Mouse (Mus musculus): ENCODE measurements around the gene Hs2st1. TPM values are rescaled to one million over a fixed set of nuclear protein-coding genes. Genes with fewer than 3 reads are reported as not detected.

Hs2st1 gene
- polyA plus RNA-seq, 1 experiment = 7.8 TPM

DNA sequence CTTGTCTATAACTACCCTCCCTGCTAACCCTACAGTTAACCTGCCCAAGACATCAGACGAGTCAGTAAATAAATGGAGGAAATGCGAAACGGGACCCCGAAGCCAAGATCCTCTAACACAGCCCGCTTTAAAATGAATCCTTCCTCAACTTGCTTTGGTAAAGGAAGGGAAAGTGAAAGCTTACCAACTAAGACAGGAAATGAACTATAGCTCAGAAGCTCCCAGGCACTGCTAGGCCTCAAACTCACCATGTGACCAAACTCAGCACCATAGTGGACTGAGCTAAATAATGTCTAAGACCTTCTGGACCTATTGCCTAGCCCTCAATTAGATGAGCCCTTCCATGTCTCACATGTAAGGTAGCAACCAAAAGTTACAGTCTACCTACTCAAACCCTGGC is 168.7 kb downstream of the Hs2st1 start:
- Histone ChIP-seq H3K4me3 (ENCODE audit: control insufficient read depth, insufficient read depth, low read length) (no peak overlapping the region), H3K36me3 (ENCODE audit: control insufficient read depth, insufficient read depth, low read length) (no peaks in the 10 kb centered on the region), H3K27me3 (ENCODE audit: control insufficient read depth, insufficient read depth, low read length) (no peaks in the 10 kb centered on the region), H3K27ac (ENCODE audit: control insufficient read depth, insufficient read depth, low read length) (no peak overlapping the region), H3K4me1 (replicated peaks; ENCODE audit: control insufficient read depth, insufficient read depth, low read length) (peaks cover 14% of the 10 kb centered on the region)
- no peak for DNase-seq
- TF ChIP-seq CTCF (IDR thresholded peaks at IDR 0.05; ENCODE audit: borderline replicate concordance, control insufficient read depth, extremely low read depth, insufficient read depth, low read length, poor library complexity) = no peak
- no peak for TF ChIP-seq POLR2A (IDR thresholded peaks at IDR 0.05; ENCODE audit: control insufficient read depth, extremely low read depth, insufficient read depth, low read length, poor library complexity)
- WGBS = 61% methylated on average over 5 of the region's 5 CpGs

DNA sequence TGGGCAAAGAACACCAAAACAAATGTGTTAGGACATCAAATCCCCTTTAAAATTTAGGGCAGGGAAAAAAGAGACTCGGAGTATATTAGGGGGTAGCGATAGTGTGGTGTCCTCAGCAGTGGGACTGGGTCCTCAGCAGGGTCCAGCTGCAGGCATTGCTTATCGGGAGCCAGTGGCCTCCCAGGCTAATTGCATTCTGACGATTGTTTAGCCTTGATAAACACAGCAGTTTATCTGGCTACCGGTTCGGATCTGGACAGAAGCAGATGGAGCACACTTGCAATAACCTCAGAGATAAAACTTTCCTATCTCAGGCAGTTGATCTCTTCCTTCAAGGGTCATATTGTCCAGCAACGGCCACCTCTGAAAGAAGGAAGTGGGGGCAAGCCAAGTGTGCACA is 169.1 kb downstream of the Hs2st1 start:
- Histone ChIP-seq H3K27ac (ENCODE audit: control insufficient read depth, insufficient read depth, low read length) (no peak overlapping the region), H3K36me3 (ENCODE audit: control insufficient read depth, insufficient read depth, low read length) (no peaks in the 10 kb centered on the region), H3K4me3 (ENCODE audit: control insufficient read depth, insufficient read depth, low read length) (no peak overlapping the region), H3K27me3 (ENCODE audit: control insufficient read depth, insufficient read depth, low read length) (no peaks in the 10 kb centered on the region), H3K4me1 (replicated peaks; ENCODE audit: control insufficient read depth, insufficient read depth, low read length) (peaks cover 14% of the 10 kb centered on the region)
- TF ChIP-seq CTCF (IDR thresholded peaks at IDR 0.05; ENCODE audit: borderline replicate concordance, control insufficient read depth, extremely low read depth, insufficient read depth, low read length, poor library complexity) (no peak), POLR2A (IDR thresholded peaks at IDR 0.05; ENCODE audit: control insufficient read depth, extremely low read depth, insufficient read depth, low read length, poor library complexity) (no peak)
- 84% methylated on average over 7 of the region's 7 CpGs for WGBS
- no peak for DNase-seq

DNA sequence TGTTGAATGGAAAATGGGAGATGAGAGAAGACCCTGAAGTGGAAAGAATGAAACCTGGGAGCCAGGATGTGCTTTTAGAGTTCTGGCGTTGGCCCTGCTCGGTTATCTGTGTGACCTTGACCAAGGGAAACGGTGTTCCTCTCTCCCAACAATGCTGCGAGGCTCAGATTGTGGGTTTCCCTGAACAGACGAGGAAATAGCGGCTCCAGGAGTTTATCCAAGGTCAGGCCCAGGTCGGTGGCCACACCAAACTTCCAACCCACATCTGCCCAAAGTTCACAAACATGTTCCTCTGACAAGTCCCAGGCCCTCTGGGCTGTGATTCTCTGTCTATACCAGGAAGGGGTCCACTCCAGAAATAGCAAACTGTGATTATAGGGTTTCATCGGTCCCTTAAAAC is 169.6 kb downstream of the Hs2st1 start:
- no peak for DNase-seq
- Histone ChIP-seq H3K27me3 (ENCODE audit: control insufficient read depth, insufficient read depth, low read length) (no peaks in the 10 kb centered on the region), H3K27ac (ENCODE audit: control insufficient read depth, insufficient read depth, low read length) (no peak overlapping the region), H3K4me3 (ENCODE audit: control insufficient read depth, insufficient read depth, low read length) (no peak overlapping the region), H3K4me1 (replicated peaks; ENCODE audit: control insufficient read depth, insufficient read depth, low read length) (peaks cover 14% of the 10 kb centered on the region), H3K36me3 (ENCODE audit: control insufficient read depth, insufficient read depth, low read length) (no peaks in the 10 kb centered on the region)
- WGBS = 91% methylated on average over 8 of the region's 8 CpGs
- TF ChIP-seq POLR2A (IDR thresholded peaks at IDR 0.05; ENCODE audit: control insufficient read depth, extremely low read depth, insufficient read depth, low read length, poor library complexity) = no peak
- no peak for TF ChIP-seq CTCF (IDR thresholded peaks at IDR 0.05; ENCODE audit: borderline replicate concordance, control insufficient read depth, extremely low read depth, insufficient read depth, low read length, poor library complexity)

DNA sequence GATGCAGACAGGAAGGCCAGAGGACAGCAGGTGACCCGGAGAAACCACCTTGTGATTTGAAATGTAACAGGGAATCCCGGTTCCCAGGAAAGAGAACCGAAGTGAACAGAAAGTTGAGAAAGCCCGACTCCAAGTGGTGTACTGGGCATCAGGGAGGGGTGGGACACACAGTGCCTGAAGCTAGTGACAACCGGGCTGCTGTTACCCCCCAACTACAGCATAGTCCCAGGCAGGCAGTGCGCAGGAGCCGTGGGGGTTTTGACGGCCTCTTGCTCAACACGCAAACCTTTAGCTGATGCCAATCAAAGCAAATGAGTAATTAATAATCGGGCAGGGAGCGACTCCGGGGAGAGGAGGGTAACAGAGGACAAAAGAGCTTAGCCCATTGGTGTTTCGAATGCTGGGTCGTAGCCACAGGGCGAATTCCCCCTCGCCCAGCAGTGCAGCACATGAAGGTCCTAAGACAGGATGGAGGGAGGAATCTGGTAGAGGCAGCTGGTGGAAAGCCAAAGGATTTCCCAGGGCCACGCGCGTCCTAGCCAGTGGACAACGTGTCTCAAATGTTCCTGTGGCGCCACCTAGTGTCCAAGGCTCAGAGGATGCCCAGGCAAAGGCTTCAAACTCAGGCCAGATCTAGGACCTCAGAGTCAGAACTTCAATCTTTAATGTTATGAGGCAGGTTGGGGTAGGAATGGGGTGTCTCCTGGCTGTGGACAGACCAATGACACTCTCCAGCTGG is 170.5 kb downstream of the Hs2st1 start:
- DNase-seq = peak; percentile 80
- H3K4me1 ChIP-seq (replicated peaks; ENCODE audit: control insufficient read depth, insufficient read depth, low read length) = peaks cover 14% of the 10 kb centered on the region
- no peaks in the 10 kb centered on the region for H3K36me3 ChIP-seq (ENCODE audit: control insufficient read depth, insufficient read depth, low read length)
- H3K27ac ChIP-seq (ENCODE audit: control insufficient read depth, insufficient read depth, low read length) = no peak overlapping the region
- H3K4me3 ChIP-seq (ENCODE audit: control insufficient read depth, insufficient read depth, low read length) = no peak overlapping the region
- TF ChIP-seq CTCF (IDR thresholded peaks at IDR 0.05; ENCODE audit: borderline replicate concordance, control insufficient read depth, extremely low read depth, insufficient read depth, low read length, poor library complexity) (peak; percentile 90), POLR2A (IDR thresholded peaks at IDR 0.05; ENCODE audit: control insufficient read depth, extremely low read depth, insufficient read depth, low read length, poor library complexity) (no peak)
- WGBS = 57% methylated on average over 21 of the region's 21 CpGs
- H3K27me3 ChIP-seq (ENCODE audit: control insufficient read depth, insufficient read depth, low read length) = no peaks in the 10 kb centered on the region

DNA sequence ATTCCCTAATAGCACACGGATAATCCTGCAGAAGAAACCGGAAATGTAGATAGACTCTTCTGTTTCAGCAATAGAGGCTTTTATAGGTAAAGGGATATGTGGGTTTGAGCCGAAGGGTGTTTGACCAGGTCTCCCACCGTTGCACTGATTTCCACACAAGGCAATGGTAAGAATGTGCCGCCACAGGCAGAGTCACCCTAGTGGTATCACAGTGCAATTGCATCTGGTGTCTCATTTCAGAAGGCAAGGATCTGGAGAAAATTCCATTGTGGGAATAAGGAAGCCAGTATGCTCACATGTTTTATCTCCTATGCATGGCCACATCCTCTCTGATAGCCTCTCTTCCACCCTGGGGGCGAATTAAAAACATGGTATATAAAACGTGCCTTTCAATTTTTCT is 171.8 kb downstream of the Hs2st1 start:
- H3K27me3 ChIP-seq (ENCODE audit: control insufficient read depth, insufficient read depth, low read length) = no peaks in the 10 kb centered on the region
- no peak overlapping the region for H3K4me3 ChIP-seq (ENCODE audit: control insufficient read depth, insufficient read depth, low read length)
- H3K36me3 ChIP-seq (ENCODE audit: control insufficient read depth, insufficient read depth, low read length) = no peaks in the 10 kb centered on the region
- no peak overlapping the region for H3K27ac ChIP-seq (ENCODE audit: control insufficient read depth, insufficient read depth, low read length)
- TF ChIP-seq CTCF (IDR thresholded peaks at IDR 0.05; ENCODE audit: borderline replicate concordance, control insufficient read depth, extremely low read depth, insufficient read depth, low read length, poor library complexity) (no peak), POLR2A (IDR thresholded peaks at IDR 0.05; ENCODE audit: control insufficient read depth, extremely low read depth, insufficient read depth, low read length, poor library complexity) (no peak)
- no peak for DNase-seq
- peaks cover 14% of the 10 kb centered on the region for H3K4me1 ChIP-seq (replicated peaks; ENCODE audit: control insufficient read depth, insufficient read depth, low read length)
- WGBS = 89% methylated on average over 7 of the region's 7 CpGs

DNA sequence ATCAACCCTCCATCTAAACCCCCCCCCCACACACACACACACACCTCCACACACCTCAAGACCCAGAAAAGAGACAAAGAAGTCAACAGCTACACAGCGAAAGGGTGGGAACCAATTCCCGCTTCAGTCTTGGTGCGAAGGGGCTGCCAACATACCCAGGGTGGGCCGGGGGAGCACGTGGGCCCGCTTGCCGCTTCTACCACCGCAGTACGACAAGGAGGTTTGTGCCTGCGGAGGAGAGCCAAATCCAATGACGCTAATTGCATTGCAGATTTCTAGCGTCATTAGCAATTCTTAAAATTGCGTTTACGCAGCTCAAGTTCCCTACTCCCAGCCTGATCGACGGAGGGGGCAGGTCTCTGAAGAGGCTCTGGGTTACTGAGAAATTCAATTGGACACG is 173.5 kb downstream of the Hs2st1 start:
- Histone ChIP-seq H3K27ac (ENCODE audit: control insufficient read depth, insufficient read depth, low read length) (no peak overlapping the region), H3K4me3 (ENCODE audit: control insufficient read depth, insufficient read depth, low read length) (no peak overlapping the region), H3K27me3 (ENCODE audit: control insufficient read depth, insufficient read depth, low read length) (no peaks in the 10 kb centered on the region), H3K36me3 (ENCODE audit: control insufficient read depth, insufficient read depth, low read length) (no peaks in the 10 kb centered on the region), H3K4me1 (replicated peaks; ENCODE audit: control insufficient read depth, insufficient read depth, low read length) (peaks cover 5% of the 10 kb centered on the region)
- DNase-seq = no peak
- TF ChIP-seq POLR2A (IDR thresholded peaks at IDR 0.05; ENCODE audit: control insufficient read depth, extremely low read depth, insufficient read depth, low read length, poor library complexity) = no peak
- no peak for TF ChIP-seq CTCF (IDR thresholded peaks at IDR 0.05; ENCODE audit: borderline replicate concordance, control insufficient read depth, extremely low read depth, insufficient read depth, low read length, poor library complexity)
- 88% methylated on average over 17 of the region's 17 CpGs for WGBS
